Mouse (Mus musculus) cerebellum, adult 11 months (tissue): Measurements from ENCODE around the gene Ace.
A peak's percentile ranks its signal among the peaks of the same experiment; 100 is the strongest.

Experiments used
- DNase-seq: peaks from one replicate; pipeline ENCODE4 v3.0.0; 2022

Ace gene

DNA sequence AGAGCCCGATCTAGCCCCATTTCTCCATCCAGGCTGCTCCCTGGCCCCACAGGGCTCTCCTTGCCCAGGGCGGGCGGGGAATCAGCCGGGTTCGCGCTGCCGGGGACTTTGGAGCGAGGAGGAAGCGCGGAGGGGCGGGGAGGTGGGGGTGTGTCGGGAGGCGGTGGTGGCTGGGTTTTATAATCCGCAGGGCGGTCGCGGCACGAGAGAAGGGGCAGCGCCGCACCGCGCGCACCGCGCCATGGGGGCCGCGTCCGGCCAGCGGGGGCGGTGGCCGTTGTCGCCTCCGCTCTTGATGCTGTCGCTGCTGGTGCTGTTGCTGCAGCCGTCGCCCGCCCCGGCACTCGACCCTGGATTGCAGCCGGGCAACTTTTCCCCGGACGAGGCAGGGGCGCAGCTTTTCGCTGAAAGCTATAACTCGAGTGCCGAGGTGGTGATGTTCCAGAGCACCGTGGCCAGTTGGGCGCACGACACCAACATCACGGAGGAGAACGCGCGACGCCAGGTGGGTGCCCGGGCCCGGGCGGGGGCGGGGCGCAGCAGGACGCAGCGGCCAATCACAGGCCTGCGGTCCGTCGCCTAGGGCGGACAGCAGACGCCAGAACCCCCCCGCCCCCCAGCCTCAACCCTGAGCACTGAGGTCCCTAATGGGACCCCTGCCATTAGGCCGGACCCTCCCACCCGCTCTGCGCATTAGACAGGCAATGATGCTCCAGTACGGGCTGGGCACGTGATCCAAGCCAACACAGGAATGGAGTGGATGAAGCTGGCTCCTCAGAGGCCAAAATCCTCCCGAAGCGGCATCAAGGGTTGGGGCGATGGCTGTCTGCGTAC is at the start of gene Ace:
TSS of gene Ace (plus strand) at position 205 of the 834 bp plus-strand sequence.
- DNase-seq, result no peak

DNA sequence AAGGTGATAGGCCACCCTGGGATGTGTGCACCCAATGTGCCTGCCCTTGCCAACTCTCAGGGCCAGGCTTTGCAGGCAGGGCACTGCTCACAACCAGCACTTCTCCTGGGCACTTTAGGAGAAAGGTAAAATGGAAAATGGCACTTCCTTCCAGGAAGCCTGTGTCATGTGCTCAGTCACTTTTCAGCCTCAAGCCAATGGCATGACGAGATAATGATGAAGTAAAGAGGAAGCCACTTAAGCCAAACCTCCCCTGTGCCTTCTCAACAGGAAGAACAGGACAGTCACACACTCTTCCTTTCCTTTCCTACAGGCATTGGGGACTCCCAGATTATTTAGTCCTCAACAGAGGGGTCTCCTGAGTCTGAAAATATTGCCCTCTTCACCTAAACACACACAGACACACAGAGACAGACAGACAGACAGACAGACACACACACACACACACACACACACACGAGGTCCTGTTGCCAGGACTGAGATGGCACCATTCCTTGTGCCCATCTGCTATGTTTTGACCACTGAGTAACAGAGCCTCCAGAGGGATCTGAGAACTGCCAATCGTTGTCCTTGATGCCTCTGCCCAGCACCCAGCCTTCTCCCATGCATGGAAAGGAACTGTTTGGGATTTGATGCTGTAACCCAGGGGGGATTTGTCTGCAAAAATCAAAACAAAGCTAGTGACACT is 47.5 kb upstream of the Ace start:
- no peak for DNase-seq

- DNase-seq, result no peak
Observed at GRCm38 (mm10) chr11:105920836-105921235, 46.9 kb upstream of the Ace start.

GRCm38 (mm10) chr11:105921275-105921674 is 46.5 kb upstream of the Ace start:
- DNase-seq, result no peak

DNA sequence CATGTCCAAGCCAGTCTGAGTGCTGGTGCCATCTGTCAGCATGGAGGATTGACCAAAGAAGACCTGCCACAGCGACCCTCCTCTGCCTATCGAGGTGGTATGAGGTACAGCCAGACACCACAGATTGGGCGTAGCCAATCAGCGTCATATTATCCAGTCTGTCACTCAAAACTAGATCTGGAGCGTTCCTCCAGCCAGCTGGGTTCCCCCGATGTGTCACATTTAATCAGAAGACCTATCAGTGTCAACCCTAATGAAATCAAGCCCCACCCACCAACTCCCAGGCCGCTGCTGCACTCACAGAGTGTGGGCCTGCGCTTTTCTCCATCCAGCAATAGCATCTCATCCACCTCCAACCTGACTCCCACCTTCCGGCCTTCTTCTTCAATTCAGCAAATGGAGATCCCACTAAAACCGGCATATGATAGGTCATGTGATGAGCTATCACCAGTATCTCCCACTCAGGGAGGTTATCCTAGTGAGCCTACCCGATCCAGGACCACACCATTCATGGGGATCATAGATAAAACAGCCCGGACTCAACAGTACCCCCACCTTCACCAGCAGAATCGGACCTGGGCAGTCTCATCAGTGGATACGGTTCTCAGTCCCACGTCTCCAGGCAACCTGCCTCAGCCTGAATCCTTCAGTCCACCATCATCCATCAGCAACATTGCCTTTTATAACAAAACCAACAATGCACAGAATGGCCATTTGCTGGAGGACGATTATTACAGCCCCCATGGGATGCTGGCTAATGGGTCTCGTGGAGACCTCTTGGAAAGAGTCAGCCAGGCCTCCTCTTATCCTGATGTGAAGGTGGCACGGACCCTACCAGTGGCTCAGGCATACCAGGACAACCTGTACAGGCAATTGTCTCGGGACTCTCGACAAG is 44.7 kb upstream of the Ace start:
- no peak for DNase-seq

GRCm38 (mm10) chr11:105927065-105928030 is 40.4 kb upstream of the Ace start:
- DNase-seq, result peak; percentile 68

GRCm38 (mm10) chr11:105928171-105928570 is 39.6 kb upstream of the Ace start:
- DNase-seq, result no peak

- DNase-seq, result no peak
Observed at GRCm38 (mm10) chr11:105931380-105931779, 36.4 kb upstream of the Ace start.

- DNase-seq, result no peak
Observed at GRCm38 (mm10) chr11:105933746-105934145, 34.0 kb upstream of the Ace start.

GRCm38 (mm10) chr11:105934303-105934711 is 33.4 kb upstream of the Ace start:
- DNase-seq, result no peak

DNA sequence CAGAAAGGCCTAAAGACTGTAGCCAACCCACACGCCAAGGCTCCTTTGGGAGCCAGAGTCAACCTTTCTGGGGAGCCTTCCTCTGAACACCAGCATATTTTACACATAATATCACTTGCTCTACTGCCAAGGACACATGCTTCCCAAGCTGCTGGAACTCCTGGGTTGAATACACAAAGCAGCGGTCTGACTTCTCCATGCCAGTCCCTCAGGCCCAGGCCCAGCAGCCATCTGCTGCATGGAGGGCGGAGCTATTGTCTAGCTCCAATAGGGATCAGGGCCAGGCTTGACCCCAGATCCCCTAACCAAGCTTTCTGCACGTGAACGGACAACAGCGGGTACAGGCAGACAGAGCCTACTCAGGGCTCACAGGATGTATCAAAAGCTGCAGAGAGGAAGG is 32.9 kb upstream of the Ace start:
- no peak for DNase-seq

DNA sequence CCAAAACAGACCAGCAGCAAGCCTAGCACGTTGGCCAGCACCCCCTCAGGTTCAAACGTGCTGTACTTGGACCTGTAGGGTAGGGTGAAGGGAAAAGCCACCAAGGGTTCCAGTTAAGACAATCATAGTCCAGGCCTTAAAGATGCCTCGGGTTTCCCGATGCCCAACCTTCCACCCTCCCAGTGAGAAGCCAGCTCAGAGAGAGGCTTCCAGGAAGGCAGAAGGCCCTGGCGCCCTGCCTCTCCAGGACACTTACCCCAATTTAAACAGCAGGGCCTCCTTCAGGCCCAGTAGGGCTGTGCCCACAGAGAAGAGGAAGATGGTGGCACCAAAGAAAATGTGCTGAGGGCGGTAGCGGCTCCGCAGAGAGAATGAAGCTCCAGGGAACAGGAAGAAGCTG is 32.2 kb upstream of the Ace start:
- no peak for DNase-seq

- peak; percentile 17 for DNase-seq
Observed at GRCm38 (mm10) chr11:105936200-105936599, 31.5 kb upstream of the Ace start.

DNA sequence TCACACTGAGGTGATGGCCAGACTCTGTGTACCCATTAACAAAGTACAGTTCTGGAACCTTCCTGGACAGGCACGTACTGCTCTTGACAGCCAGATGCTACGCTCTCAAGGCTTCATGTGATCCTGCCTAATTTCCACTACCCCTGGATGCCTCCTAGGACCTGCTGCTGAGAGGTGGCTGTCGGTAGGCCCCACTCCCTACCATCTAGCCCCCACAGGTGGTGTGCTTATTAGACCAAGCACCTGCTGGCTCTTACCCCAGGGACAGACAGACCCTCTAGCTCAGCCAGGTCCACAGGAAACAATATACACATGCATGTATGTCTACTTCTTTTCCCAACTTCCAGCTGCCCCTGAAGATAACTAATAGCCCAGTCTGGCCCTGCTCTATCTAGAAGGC is 30.8 kb upstream of the Ace start:
- DNase-seq, result no peak

DNA sequence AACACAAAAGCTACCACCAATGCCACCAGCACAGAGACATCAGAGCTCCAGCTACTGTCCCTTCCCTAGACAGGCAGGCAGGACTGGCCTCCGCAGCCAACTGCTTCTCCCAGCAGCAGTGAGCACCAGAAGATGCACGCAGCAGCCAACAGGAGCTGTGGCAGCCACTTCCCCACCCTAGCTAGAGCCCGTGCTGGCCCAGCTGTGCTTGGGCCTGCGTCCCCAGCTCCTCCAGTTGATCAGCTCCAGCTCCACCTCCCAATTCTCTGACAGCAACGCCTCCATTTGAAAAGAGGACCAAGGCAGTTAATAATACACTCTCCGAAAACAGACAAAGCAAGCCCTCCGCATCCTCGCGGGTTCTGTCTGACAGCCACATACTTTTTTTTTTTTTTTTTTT is 29.0 kb upstream of the Ace start:
- DNase-seq, result no peak

- DNase-seq, result no peak
Observed at GRCm38 (mm10) chr11:105941973-105942372, 25.8 kb upstream of the Ace start.

DNA sequence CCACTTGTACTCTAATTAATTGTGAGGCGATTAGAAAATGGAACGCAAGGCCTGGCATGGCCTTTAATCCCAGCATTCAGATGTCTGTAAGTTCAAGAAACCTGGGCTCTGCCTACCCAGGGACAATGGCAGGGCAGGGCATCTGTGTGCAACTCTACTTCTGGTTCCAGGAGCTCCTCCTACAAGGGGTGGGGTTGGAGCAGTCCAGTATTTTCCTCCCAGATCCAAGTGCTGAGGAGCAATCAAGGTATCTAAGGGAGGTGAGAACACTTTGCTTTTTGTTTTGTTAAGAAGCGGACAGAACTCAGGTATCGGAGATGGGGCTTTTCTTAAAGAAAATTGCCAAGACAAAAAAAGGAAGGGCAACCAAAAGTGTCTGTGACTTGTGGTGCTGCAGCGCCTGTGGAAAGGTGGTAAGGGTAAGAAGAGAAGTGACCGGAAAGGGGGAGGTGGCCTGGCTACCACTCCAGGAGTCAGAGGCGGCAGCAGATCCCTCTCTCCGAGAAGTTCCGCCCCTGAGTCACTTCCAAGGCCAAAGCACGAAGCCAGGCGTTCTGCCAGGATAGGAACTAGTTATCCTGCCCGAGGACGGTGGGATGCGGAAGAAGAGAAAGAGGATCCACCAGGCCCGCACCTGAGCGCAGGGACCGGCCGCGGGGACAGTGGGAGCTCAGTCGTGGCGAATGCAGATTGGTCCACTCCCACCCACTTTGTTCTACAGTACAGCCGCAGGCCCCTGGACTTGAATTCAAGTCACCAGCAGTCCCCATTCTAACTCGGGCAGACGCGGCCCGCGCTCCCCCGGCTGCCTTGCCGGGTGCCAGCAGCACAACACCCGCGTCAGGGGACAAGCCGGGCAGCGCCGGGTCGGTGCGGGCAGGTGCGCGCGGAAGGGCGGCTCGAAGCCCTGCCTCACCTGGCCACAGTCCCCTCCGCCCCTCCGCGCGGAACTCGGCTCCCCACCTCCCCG is 24.3 kb upstream of the Ace start:
- DNase-seq, result peak; percentile 18

DNA sequence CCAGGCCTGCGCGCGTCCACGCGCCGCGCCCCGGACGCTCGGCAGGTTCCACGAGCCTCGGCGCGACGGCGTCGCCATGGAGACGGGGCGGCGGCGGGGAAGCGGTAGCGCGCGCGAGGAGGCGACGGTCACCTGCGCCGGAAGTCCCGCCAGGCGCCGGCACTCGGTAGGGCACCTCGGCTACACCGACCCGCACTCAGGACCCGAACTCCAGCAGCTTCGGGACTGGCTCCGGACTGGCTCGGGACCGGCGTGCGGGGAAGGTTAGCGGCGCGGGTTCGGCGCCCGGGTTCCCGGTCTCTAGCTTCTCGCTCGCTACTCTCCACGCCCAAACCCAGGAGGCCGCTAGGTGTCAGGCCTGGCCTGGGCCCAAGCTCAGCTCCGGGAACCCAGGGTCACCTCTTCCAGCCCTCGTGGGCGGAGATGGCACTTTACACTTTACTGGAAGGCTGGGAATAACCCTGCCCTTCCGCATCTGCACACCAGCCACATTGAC is 23.6 kb upstream of the Ace start:
- DNase-seq, result peak; percentile 42

GRCm38 (mm10) chr11:105944770-105945672 is 22.7 kb upstream of the Ace start:
- DNase-seq, result no peak
